Mouse (Mus musculus) spleen, adult 2 months (tissue): ENCODE results near the gene Car10. TPM values are rescaled to one million over a fixed set of nuclear protein-coding genes. Genes with fewer than 3 reads are reported as not detected.
"Not testable (repeated sequence)": the region's sequence is repeated elsewhere in the genome, so short reads cannot be mapped to it uniquely, and the experiment has no call there.

ENCODE experiments used
- DNase-seq, 2 experiments: peaks; one replicate each; pipeline versions ENCODE4 v3.0.0 to v3.0.0-alpha.2; 2012 to 2021; ENCODE audit warnings: low spot score in 2 of 2, low read depth in 1 of 2
- H3K27ac ChIP-seq: fragments of 200-500 bp; 2 replicates; pipeline ENCODE4 v1.5.1; 2012; ENCODE audit warnings: low read length, inconsistent platforms; ENCODE audit not compliant: insufficient read depth
- H3K27me3 ChIP-seq: fragments of 200-500 bp; 2 replicates; pipeline ENCODE4 v1.6.1; 2012; ENCODE audit warnings: mild to moderate bottlenecking, moderate library complexity, low read length, inconsistent platforms; ENCODE audit not compliant: control insufficient read depth, insufficient read depth
- H3K36me3 ChIP-seq: fragments of 200-500 bp; 2 replicates; pipeline ENCODE4 v1.6.1; 2012; ENCODE audit warnings: mild to moderate bottlenecking, low read length, inconsistent platforms; ENCODE audit not compliant: control insufficient read depth, insufficient read depth
- H3K4me1 ChIP-seq: fragments of 200-500 bp; 2 replicates; pipeline ENCODE4 v1.6.1; 2011; ENCODE audit warnings: inconsistent platforms; ENCODE audit not compliant: control insufficient read depth, insufficient read depth, insufficient read length
- H3K4me3 ChIP-seq: fragments of 200-500 bp; 2 replicates; pipeline ENCODE4 v1.5.1; 2011; ENCODE audit warnings: mild to moderate bottlenecking, inconsistent platforms; ENCODE audit not compliant: insufficient read depth, insufficient read length; ENCODE audit errors: extremely low read depth
- CTCF ChIP-seq: fragments of 200-500 bp; IDR thresholded peaks from 2 replicates; pipeline ENCODE4 v1.5.1; 2011; ENCODE audit warnings: mild to moderate bottlenecking, inconsistent platforms; ENCODE audit not compliant: insufficient read depth, insufficient read length, insufficient replicate concordance; ENCODE audit errors: extremely low read depth
- POLR2A ChIP-seq: fragments of 200-500 bp; IDR thresholded peaks from 2 replicates; pipeline ENCODE4 v1.6.1; 2011; ENCODE audit warnings: low read depth, low read length, inconsistent platforms
- WGBS: fragments of 180-500 bp; shearing (Covaris S2); methylation state at CpG from one replicate; pipeline ENCODE4 v1.1.7; 2018; 5-methylcytosine and 5-hydroxymethylcytosine counted together
- polyA plus RNA-seq: library from polyadenylated mRNA; depleted of rRNA; stranded (reverse); fragments of >200 nt; gene quantifications from 2 replicates; pipeline ENCODE4 v1.2.3, GENCODE M21; 2012

The Car10 gene
- polyA plus RNA-seq, 1 experiment, result not detected

DNA sequence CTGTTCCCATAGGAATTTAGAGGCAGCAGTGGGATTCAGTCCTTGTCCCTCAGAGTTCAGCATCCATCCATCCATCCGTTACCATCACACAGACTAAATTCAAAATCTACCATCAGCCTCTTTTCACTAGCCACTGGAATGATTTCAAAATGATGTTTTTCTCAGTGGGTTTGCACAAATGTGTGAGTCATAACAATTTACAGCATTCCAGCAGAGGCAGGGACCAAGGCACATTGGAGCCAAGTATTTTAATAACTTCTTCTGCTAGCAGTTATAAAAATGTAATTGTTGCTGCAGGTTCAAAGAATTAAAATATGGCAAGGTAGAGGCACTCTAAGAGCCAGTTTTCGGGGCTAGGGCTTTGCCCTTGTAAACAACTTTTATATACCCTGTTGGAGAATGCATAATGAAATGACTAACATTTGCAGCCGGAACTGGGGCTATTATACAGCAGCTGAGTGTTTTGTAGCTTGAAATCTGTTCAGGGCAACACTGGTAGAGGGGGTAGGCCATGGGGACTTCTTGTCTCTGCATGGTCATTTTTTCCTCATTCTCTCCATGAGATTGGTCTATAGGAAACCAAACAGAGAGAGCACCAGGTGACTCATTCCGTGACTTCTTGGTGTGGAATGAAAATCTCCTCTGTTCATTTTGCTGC is 276.0 kb downstream of the Car10 start:
- no peak for DNase-seq
- no peak overlapping the region for H3K4me3 ChIP-seq
- 80% methylated on average over 4 of the region's 4 CpGs for WGBS
- no peak overlapping the region for H3K27ac ChIP-seq
- no peak for TF ChIP-seq POLR2A
- TF ChIP-seq CTCF, result no peak
- no peaks in the 10 kb centered on the region for H3K27me3 ChIP-seq
- H3K36me3 ChIP-seq, result no peaks in the 10 kb centered on the region
- H3K4me1 ChIP-seq, result no peaks in the 10 kb centered on the region

DNA sequence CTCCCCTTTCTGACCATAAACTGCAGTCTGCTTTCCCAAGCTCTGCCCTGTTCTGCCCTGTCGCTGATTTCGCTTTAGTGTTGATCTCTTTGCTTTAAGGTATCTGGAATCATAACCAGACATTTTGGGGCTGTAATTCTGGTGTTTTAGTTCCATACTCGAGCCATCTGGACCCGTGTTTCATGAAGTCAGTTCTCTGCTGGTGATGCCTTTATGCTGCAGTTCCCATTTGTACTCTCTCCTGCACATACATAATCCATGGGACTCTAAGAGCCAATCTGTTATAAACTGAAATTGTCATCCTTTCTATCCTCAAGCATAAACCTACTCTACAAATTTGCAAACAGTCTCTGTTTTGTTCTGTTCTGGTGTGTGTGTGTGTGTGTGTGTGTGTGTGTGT is 293.3 kb downstream of the Car10 start:
- H3K27ac ChIP-seq, result no peak overlapping the region
- no peaks in the 10 kb centered on the region for H3K27me3 ChIP-seq
- no peak for TF ChIP-seq CTCF
- TF ChIP-seq POLR2A, result no peak
- no peak overlapping the region for H3K4me3 ChIP-seq
- H3K4me1 ChIP-seq, result no peaks in the 10 kb centered on the region
- WGBS, result 82% methylated on average over 4 of the region's 4 CpGs
- no peak for DNase-seq
- no peaks in the 10 kb centered on the region for H3K36me3 ChIP-seq

DNA sequence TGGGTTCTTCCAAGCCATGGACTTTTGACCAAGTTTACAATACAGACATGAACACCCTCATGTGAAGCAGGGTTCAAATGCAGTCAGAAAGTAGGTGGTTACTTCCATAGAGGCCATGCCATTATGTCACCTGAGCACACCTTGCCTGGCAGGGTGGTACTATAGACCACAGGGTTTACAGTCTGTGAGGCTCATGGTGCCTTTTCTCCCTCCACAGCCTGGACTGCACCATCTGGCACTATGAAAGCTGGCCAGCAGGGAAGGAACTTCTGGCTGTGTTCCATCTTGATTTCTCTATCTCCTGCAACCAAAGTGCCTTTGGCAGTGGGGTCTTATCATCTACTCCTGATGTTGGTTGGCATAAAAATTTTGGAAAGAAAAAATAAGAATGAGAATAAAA is 295.5 kb downstream of the Car10 start:
- H3K4me1 ChIP-seq, DNase-seq, H3K36me3 ChIP-seq, H3K27me3 ChIP-seq, H3K27ac ChIP-seq, H3K4me3 ChIP-seq: not testable (repeated sequence)

DNA sequence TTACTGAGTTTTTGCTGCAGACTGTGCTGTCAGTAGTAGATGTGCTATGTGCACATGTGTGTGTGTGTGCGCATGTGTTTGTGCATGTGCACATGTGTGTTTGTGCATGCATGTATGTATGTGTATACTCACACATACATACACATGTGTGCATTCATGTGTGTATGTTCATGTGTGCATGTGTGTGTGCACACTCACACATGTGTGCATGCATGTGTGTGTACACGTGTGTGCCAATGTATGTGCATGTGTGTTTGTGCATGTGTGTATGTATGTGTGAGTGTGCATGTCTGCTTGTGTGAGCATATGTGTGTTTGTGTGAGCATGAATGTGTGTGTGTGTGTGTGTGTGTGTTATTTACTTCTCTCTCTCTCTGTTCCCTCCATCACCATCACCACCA is 298.5 kb downstream of the Car10 start:
- no peak overlapping the region for H3K4me3 ChIP-seq

DNA sequence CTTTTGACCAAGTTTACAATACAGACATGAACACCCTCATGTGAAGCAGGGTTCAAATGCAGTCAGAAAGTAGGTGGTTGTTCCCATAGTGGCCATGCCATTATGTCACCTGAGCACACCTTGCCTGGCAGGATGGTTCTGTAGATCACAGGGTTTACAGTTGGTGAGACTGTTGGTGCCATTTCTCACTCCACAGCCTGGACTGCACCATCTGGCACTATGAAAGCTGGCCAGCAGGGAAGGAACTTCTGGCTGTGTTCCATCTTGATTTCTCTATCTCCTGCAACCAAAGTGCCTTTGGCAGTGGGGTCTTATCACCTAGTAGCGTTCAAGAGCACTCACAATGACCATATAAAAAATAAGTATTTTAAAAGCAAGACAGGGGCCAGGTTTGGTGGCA is 303.3 kb downstream of the Car10 start:
- H3K4me1 ChIP-seq, H3K27ac ChIP-seq, H3K27me3 ChIP-seq, DNase-seq, H3K36me3 ChIP-seq, H3K4me3 ChIP-seq: not testable (repeated sequence)
- WGBS, result 81% methylated on average over 1 of the region's 1 CpGs

More for the DNA sequence above, 298.5 kb downstream of the Car10 start:
- WGBS, result 88% methylated on average over 2 of the region's 2 CpGs
- Histone ChIP-seq H3K27me3 (no peaks in the 10 kb centered on the region), H3K36me3 (no peaks in the 10 kb centered on the region), H3K27ac (no peak overlapping the region), H3K4me1 (no peaks in the 10 kb centered on the region)
- TF ChIP-seq CTCF, result no peak
- no peak for TF ChIP-seq POLR2A
- no peak for DNase-seq

DNA sequence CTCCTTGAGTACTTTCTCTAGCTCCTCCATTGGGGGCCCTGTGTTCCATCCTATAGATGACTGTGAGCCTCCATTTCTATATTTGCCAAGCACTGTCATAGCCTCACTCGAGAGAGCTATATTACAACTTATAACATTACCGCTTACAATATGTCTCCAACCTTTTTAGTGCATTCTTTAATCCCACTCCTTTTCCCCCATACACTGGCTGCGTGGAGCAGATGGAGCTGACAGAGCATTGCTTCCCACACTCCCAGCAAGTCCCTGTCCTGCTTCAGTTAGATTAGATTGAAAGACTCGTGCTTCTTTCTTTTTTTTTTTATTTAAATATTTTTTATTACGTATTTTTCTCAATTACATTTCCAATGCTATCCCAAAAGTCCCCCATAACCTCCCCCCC is 310.2 kb downstream of the Car10 start:
- 77% methylated on average over 5 of the region's 5 CpGs for WGBS
- no peak overlapping the region for H3K27ac ChIP-seq
- no peak overlapping the region for H3K4me3 ChIP-seq
- no peak for TF ChIP-seq POLR2A
- TF ChIP-seq CTCF, result no peak
- DNase-seq, result no peak
- H3K27me3 ChIP-seq, result no peaks in the 10 kb centered on the region
- H3K4me1 ChIP-seq, result no peaks in the 10 kb centered on the region
- no peaks in the 10 kb centered on the region for H3K36me3 ChIP-seq

DNA sequence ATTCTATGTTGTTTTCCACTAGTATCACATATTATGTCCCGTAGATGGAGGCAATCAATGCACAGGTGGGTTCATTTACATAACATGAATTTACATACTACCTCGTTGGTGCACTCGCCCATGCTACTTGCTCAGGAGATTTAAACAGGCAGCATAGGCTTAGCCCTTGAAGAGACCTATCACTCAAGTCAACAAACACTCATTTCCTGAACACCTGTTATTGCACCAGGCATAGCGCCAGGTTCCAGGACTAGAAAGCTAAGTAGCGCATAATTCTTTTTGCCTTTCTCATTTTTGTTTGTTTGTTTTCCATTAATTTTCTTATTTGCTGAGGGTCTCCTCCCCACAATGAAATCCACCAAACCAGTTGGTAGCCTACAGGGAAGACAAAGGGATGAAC is 333.7 kb downstream of the Car10 start:
- Histone ChIP-seq H3K27me3 (no peaks in the 10 kb centered on the region), H3K27ac (no peak overlapping the region), H3K4me1 (no peaks in the 10 kb centered on the region), H3K36me3 (no peaks in the 10 kb centered on the region), H3K4me3 (no peak overlapping the region)
- WGBS, result 77% methylated on average over 5 of the region's 5 CpGs
- DNase-seq, result no peak
- TF ChIP-seq POLR2A, result no peak
- TF ChIP-seq CTCF, result no peak
